Mouse (Mus musculus): ENCODE measurements around the gene Ccr7.

DNA sequence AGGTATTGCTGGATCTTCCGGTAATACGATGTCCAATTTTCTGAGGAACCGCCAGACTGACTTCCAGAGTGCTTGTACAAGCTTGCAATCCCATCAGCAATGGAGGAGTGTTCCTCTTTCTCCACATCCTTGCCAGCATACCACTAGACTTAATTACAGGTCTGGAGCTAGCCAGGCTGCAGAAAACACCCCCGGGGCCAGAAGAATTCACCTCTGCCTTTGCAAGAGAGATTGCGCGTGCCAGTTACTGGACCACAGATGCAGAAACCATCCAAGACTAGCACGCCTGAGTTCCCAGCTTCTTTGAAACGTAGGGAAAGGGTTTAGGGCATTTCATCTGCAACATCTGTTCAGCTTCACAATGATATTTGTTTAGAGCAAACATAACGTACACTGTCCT is 15.9 kb downstream of the Ccr7 start:
- TF ChIP-seq MYOG (IDR thresholded peaks at IDR 0.05; ENCODE audit: control insufficient read depth in 1 of 3, insufficient read depth in 1 of 3, insufficient read length in 2 of 3, low read depth in 2 of 3) (no peak), POLR2AphosphoS2 (IDR thresholded peaks at IDR 0.05; ENCODE audit: insufficient read length, low read depth) (no peak), POLR2A (IDR thresholded peaks at IDR 0.05; ENCODE audit: insufficient read length, low read depth) (no peak), MYOD1 (IDR thresholded peaks at IDR 0.05; ENCODE audit: control insufficient read depth in 1 of 3, insufficient read length in 2 of 3, low read depth in 2 of 3) (no peak)
